Mouse (Mus musculus): ENCODE results near the gene Cdyl.

GRCm38 (mm10) chr13:35752046-35752445 lies 92.4 kb downstream of the Cdyl start:
- TF ChIP-seq CTCF (IDR thresholded peaks at IDR 0.05; ENCODE audit: extremely low read depth, insufficient read depth, low read length) (no peak), POLR2A (IDR thresholded peaks at IDR 0.05; ENCODE audit: extremely low read depth, insufficient read depth, low read length) (no peak)

Data from cortical plate, adult 2 months (tissue).